Mouse (Mus musculus): Measurements from ENCODE around the gene Dgkb. TPM values are rescaled to one million over a fixed set of nuclear protein-coding genes. Genes with fewer than 3 reads are reported as not detected.

Dgkb gene
- polyA plus RNA-seq, 1 experiment from 2014 or later: not detected

DNA sequence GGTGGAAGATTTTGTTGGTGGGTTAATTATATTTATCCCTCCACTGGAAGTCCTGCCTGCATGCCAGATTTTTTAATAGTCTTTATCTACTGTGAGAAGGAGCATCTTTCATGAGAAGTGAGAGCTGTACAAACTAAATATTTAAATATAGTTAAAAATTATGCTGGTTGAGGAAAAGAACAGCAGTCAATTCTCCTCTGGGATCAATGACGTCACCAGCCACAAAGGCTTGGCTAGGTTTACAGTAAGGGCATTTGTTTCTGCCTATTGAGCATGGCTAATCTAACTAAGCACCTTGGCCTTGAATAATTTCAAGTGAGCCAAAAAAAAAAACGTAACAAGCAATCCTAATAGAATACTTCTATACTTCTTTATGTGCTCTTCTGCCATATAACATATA is 554.1 kb downstream of the Dgkb start:
- ATAC-seq (no peak), DNase-seq (ENCODE audit: low read depth, low spot score) (no peak)
- ChIA-PET CTCF (no interaction called here), POLR2A (no interaction called here)
- H3K27me3 ChIP-seq: no peaks in the 10 kb centered on the region
- no peak for TF ChIP-seq CTCF (IDR thresholded peaks at IDR 0.05)
- in situ Hi-C loops (cut with MboI; ENCODE audit: low pct_unique_long_range_greater_than_20kb): no loop called here

DNA sequence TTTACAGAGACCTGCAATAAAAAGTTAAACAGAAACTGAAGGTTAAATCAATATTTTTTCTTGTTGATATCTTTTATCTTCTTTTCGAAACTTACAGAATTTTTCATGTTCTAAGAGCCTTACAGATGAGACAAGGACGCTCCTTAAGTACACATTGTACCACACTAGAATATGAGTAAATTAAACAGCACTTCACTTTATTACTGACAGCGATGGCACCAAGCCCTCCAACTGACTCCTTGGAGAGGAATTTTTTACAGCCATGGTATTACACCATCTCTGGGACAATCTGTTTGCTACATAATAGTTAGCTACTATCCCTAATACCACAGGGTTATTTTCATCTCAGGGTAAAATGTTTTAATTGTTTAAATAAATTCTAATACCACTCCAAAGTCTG is 556.6 kb downstream of the Dgkb start:
- ChIA-PET POLR2A (no interaction called here), CTCF (no interaction called here)
- TF ChIP-seq CTCF (IDR thresholded peaks at IDR 0.05): no peak
- in situ Hi-C loops (cut with MboI; ENCODE audit: low pct_unique_long_range_greater_than_20kb): no loop called here
- no peak for DNase-seq (ENCODE audit: low read depth, low spot score)
- ATAC-seq: no peak
- no peaks in the 10 kb centered on the region for H3K27me3 ChIP-seq

DNA sequence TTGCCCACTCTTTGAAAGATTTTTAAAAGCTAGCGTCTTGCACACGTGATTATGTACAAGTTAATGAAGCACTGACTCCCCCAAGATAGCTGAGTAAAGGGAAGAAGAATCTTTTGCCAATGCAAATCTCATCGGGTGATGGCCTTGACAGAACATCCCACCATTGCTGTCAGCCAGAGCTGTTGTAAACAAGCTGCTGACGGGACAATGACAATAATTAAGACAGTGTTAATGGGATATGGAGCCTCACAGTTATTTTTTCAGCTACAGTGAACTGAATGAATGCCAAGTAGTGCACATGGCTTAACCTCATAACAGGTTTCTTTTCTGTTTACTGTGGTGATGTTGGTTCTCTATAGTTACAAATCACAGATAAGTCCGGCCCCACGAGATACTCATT is 568.4 kb downstream of the Dgkb start:
- no peak for TF ChIP-seq CTCF (IDR thresholded peaks at IDR 0.05)
- ATAC-seq (no peak), DNase-seq (ENCODE audit: low read depth, low spot score) (no peak)
- no peaks in the 10 kb centered on the region for H3K27me3 ChIP-seq
- in situ Hi-C loops (cut with MboI; ENCODE audit: low pct_unique_long_range_greater_than_20kb): no loop called here
- ChIA-PET POLR2A (interaction anchor here (0.6 kb wide), 1 partner anchor 194 kb away, joined by 7 read pairs; no protein-coding TSS in a partner anchor), CTCF (no interaction called here)

DNA sequence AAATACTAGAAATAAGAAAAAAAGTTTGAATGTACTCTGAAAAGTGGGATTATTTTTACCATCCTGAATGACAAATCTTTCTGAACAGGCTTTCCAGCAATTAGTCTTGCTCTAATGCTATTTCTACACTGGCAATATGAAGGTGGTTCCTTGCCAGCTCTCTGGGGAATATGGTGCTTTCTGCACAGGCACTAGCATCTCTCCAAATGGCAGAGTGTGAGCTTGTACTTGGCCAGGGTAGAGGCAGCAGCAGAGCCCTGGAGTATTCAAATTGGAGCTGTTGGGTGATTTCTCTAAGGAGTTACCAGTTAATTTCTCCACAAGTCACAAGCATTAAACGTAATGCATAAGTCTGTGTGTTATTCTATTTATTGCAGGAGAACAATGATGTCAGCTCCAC is 569.5 kb downstream of the Dgkb start:
- TF ChIP-seq CTCF (IDR thresholded peaks at IDR 0.05): no peak
- in situ Hi-C loops (cut with MboI; ENCODE audit: low pct_unique_long_range_greater_than_20kb): no loop called here
- no peak for ATAC-seq
- H3K27me3 ChIP-seq: no peaks in the 10 kb centered on the region
- DNase-seq (ENCODE audit: low read depth, low spot score): no peak
- CTCF ChIA-PET: no interaction called here
- POLR2A ChIA-PET: no interaction called here

DNA sequence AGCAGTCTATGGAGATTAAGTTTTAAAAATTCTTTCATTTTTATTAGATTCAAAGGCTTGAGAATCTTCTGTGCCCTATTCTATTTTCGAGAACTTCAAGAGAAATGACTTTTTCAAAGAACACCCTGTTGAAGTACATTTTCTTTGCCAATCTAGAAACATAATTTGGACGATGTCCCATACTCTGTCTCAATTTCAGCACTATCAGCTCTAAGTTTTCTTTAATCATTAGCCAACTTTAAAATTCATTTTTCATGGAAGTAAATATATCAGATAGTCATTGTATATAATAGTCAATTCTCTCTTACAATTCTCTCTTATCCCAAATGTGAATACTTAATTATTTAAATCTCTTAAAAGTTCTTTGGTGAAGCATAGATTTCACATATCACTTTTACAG is 570.1 kb downstream of the Dgkb start:
- POLR2A ChIA-PET: no interaction called here
- ATAC-seq (no peak), DNase-seq (ENCODE audit: low read depth, low spot score) (no peak)
- no peak for TF ChIP-seq CTCF (IDR thresholded peaks at IDR 0.05)
- CTCF ChIA-PET: no interaction called here
- in situ Hi-C loops (cut with MboI; ENCODE audit: low pct_unique_long_range_greater_than_20kb): no loop called here
- no peaks in the 10 kb centered on the region for H3K27me3 ChIP-seq

DNA sequence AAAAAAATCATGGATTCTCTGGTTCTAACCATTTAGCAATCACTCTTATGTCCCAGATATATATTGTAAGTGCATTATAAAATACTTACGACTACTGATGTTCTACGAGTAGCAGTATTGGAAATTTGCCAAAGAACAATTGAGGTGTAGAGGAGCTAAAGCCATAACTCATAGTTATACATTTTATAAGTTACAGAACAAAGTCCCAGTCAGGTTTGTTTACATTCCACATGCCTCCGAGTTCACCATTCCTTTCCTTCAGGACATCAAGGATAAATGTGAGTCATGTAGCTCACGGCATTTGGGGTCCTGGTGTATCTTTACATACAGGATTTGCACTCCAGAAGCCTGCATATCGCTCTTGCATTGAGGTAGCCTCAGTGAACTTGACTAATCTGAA is 570.7 kb downstream of the Dgkb start:
- DNase-seq (ENCODE audit: low read depth, low spot score) (no peak), ATAC-seq (no peak)
- in situ Hi-C loops (cut with MboI; ENCODE audit: low pct_unique_long_range_greater_than_20kb): no loop called here
- POLR2A ChIA-PET: no interaction called here
- CTCF ChIA-PET: no interaction called here
- H3K27me3 ChIP-seq: no peaks in the 10 kb centered on the region
- no peak for TF ChIP-seq CTCF (IDR thresholded peaks at IDR 0.05)

DNA sequence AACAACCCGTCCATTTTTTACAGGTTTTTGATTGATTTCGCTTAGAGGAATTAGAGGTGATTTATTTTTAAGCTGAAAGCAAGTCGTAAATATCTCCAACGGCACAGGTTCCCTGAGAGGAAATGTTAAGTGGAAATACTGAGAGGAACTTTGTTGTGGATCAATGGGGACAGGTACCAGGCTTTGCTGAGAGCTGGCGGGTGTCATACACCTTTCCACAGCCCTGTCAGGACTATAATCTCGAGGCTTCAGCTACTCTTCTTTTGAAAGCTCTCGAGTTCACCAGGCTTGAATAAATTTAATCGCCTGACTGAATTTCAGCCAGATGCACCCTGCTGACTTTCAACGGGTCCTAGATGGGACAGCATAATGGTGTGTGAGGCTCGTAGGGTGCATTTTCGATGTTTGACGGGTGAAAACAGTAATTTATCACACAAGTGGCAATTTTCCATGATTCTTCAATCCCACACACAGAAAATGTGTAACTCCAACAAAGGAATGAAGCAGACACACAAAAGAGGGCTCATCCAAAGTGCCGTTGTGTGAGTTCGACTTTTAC is 580.3 kb downstream of the Dgkb start:
- ChIA-PET POLR2A (no interaction called here), CTCF (no interaction called here)
- in situ Hi-C loops (cut with MboI; ENCODE audit: low pct_unique_long_range_greater_than_20kb): no loop called here
- ATAC-seq (no peak), DNase-seq (ENCODE audit: low read depth, low spot score) (no peak)
- no peaks in the 10 kb centered on the region for H3K27me3 ChIP-seq
- TF ChIP-seq CTCF (IDR thresholded peaks at IDR 0.05): no peak

DNA sequence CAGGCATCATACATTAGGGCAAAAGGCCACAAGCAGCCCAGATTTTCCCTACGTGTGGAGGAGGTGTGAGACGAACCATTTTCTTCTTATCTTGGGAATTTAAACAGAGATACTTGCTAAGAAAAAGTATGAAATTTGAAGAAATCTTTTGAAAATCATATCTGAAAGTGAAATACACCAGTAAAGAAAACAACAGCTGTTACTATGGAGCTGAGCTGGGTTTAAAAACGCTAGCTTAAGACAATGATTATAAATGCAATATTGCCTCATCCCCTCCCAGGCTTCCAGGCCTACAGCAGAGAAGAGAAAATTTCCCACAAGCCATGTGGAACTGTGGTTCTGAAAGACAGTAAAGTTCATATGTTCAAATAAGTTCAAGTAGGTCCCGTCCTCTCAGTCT is 582.6 kb downstream of the Dgkb start:
- no peak for TF ChIP-seq CTCF (IDR thresholded peaks at IDR 0.05)
- CTCF ChIA-PET: no interaction called here
- ATAC-seq (no peak), DNase-seq (ENCODE audit: low read depth, low spot score) (no peak)
- POLR2A ChIA-PET: no interaction called here
- H3K27me3 ChIP-seq: no peaks in the 10 kb centered on the region
- in situ Hi-C loops (cut with MboI; ENCODE audit: low pct_unique_long_range_greater_than_20kb): no loop called here

DNA sequence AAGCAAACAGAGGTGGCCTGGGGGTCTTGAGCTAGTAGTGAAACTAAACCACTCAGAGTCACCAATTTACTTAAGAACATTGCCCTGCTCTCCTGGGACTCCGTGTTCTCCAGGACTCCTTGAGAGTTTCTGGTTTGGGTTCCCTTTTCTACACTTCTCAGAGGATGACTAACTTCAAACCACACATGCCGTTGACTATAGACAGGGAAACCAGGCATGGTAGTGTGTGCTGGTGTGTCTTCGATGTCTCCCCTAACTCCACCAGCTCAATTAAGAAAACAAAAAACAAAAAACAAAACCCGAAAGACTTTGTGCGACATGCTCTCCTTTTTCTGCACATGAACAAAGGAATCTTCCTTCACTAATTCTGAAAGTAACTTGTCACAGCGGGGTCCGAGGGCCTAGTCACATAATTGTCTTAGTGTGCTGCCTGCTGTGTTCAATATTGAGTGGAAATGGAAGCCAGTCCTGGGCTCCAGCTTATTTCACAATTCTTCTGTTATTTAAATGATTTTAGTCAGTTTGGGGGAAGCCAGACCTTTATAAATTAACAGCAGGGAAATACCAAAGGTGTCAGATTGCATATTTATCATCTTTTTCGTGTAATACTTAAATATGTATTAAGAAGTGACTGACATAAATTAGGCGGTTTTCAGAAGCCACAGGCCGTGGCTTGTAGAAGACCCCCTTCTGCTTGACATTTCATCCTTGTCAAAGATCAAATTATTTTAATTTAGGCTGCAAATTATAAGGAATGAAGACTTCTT is 618.0 kb downstream of the Dgkb start:
- in situ Hi-C loops (cut with MboI; ENCODE audit: low pct_unique_long_range_greater_than_20kb): no loop called here
- ATAC-seq: no peak
- POLR2A ChIA-PET: no interaction called here
- CTCF ChIA-PET: no interaction called here
- TF ChIP-seq CTCF (IDR thresholded peaks at IDR 0.05): no peak
- DNase-seq (ENCODE audit: low read depth, low spot score): no peak
- no peaks in the 10 kb centered on the region for H3K27me3 ChIP-seq

DNA sequence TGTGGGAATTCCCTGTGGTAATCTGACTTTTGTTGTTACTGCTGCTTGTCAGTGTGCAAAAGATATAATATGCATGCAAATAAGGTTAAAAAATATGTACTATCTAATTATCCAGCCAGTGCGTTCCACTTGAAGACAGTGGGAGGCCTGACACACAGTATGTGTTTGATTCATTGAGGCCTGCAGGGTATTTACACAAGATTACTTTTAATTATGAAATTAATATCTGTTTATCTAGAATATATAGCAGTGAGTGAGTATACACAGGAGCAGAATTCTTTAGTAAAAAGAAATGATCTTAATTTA is 618.6 kb downstream of the Dgkb start:
- TF ChIP-seq CTCF (IDR thresholded peaks at IDR 0.05): no peak
- POLR2A ChIA-PET: no interaction called here
- H3K27me3 ChIP-seq: no peaks in the 10 kb centered on the region
- in situ Hi-C loops (cut with MboI; ENCODE audit: low pct_unique_long_range_greater_than_20kb): no loop called here
- DNase-seq (ENCODE audit: low read depth, low spot score) (no peak), ATAC-seq (no peak)
- CTCF ChIA-PET: no interaction called here

DNA sequence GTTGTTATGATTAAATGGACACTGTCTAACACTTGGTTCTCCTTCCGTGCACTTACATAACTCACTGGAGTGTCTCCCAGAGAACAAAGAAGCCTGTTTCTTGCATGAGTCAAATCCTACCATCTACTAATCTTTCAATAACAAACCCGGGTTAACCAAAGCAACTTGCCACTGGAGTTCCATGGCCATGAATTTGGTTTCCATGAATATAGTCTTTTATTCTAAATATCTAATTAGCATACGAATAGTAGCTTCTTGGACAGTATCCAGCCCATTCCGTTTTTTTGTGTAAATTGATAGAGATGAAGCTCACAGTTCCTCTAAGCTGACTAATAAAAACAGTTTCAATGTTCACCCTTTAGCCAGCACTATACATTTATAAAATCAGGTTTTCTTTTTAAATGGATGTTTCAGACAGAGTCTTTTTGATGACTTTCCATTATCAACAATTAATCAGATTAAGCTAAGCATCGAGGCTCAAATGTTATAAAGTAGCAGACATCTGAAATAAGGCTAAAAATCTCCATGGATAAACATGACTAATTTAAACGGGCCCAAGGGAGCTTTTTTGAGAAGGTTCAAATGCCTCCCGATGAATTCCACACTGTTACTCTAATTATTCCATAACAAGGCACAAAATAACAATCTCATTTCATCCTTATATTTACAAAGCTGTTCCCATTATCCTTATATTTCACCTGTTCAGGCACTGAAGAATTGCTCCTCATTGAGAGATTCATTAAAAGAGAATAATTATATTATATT is 633.0 kb downstream of the Dgkb start:
- ATAC-seq (no peak), DNase-seq (ENCODE audit: low read depth, low spot score) (no peak)
- ChIA-PET POLR2A (no interaction called here), CTCF (no interaction called here)
- in situ Hi-C loops (cut with MboI; ENCODE audit: low pct_unique_long_range_greater_than_20kb): no loop called here
- no peak for TF ChIP-seq CTCF (IDR thresholded peaks at IDR 0.05)
- no peaks in the 10 kb centered on the region for H3K27me3 ChIP-seq

All from Patski (cell line).